In the genomic region with DNA sequence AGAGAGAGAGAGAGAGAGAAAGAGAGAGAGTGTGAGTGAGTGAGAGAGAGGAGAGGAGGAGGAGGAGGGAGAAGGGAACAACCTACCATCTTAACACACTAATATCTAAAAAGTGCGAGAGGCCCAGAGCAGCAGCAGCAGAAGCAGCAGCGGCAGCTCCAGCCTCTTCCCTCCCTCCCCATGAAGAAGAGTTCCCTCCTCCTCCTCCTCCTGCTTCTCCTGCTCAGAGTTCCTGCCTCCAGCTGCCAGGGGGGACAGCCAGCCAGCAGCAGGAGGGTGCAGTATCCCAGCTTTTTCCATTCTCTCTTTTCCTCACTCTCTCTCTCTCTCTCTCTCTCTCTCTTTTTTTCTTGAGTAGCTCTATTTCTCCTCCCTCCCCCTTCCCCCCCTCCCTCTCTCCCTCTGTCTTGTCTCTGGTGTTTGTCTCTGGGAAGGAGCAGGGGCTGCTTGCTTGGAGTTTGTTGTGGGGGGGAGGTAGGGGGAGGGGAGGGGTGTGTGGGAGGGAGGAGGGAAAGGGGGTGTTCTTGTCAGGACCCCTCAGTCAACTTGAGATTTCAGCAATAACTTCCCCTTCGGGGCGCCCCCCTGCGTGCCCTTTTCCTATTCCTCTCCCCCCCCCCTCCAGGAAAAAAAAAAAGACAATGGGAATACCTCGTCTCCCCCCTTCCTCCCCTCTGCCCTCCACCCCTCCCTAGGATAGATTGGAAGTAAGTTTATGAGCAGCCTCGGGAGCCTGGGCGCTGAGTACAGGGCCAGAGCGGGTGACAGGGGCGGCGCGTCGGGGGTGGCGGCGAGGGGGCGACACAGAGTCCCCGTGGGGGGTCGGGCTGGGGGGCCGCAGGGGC, we compare ENCODE assay signal across 8 mouse cellular contexts.
A peak's percentile ranks its signal among the peaks of the same experiment; 100 is the strongest.
DNase-seq lines count a peak whose midpoint lies in the region; ATAC-seq and TF ChIP-seq lines count a peak whose summit lies in the region.

No protein-coding gene starts in this region.

- intact Hi-C loops in heart, postnatal 14 days (cut with DNase I), result loop anchor here (5.0 kb wide), 3 partner anchors 143 to 253 kb away; no protein-coding TSS in a partner anchor

- no peaks in the 10 kb centered on the region for H3K27me3 ChIP-seq in E14TG2a.4 (ENCODE audit: insufficient read depth, low read length)
- H3K27me3 ChIP-seq in forebrain, embryonic 14.5 days (replicated peaks; ENCODE audit: control insufficient read depth, insufficient read depth, low read length), result no peaks in the 10 kb centered on the region
- no peaks in the 10 kb centered on the region for H3K27me3 ChIP-seq in lung, embryonic 14.5 days (ENCODE audit: insufficient read depth, low read length)

- peaks cover 41% of the 10 kb centered on the region for H3K4me1 ChIP-seq in E14TG2a.4 (replicated peaks; ENCODE audit: low read depth, low read length)
- H3K4me1 ChIP-seq in forebrain, embryonic 14.5 days (ENCODE audit: control insufficient read depth, insufficient read depth, low read length), result peaks cover 30% of the 10 kb centered on the region
- H3K4me1 ChIP-seq in lung, embryonic 14.5 days (ENCODE audit: insufficient read depth), result peaks cover 15% of the 10 kb centered on the region; the same call in 1 of the 2 replicates

- peak overlapping the region; percentile 62 for H3K4me2 ChIP-seq in forebrain, embryonic 14.5 days (ENCODE audit: low read length)
- peak overlapping the region; percentile 60 for H3K4me2 ChIP-seq in lung, embryonic 14.5 days

- whole genome bisulfite sequencing in forebrain, embryonic 14.5 days, result 2% methylated on average over 18 of the region's 19 CpGs
- WGBS in lung, embryonic 14.5 days, result 1% methylated on average over 17 of the region's 19 CpGs

- no peak for TF ChIP-seq CTCF in E14TG2a.4 (conservative IDR thresholded peaks at IDR 0.05; ENCODE audit: low read length)
- TF ChIP-seq CTCF in lung, embryonic 14.5 days (IDR thresholded peaks at IDR 0.05; ENCODE audit: low read depth), result no peak

- H3K27ac ChIP-seq in forebrain, embryonic 14.5 days (ENCODE audit: low read depth, low read length), result peak overlapping the region; percentile 100
- peak overlapping the region; percentile 99 for H3K27ac ChIP-seq in lung, embryonic 14.5 days (ENCODE audit: low read depth)

- peak; percentile 79 for DNase-seq in forebrain, embryonic 14.5 days (ENCODE audit: low spot score)
- DNase-seq in heart, postnatal 14 days, result peak; percentile 60 to 63
- DNase-seq in layer of hippocampus, adult 8-10 months (ENCODE audit: low spot score in 2 of 2), result peak; percentile 43 to 49
- DNase-seq in lung, embryonic 14.5 days, result peak; percentile 77
- peak; percentile 55 for DNase-seq in ovary, postnatal 10 days (ENCODE audit: low spot score)
- peak; percentile 73 for DNase-seq in thymus, postnatal 14 days

- peak overlapping the region; percentile 82 for H3K9ac ChIP-seq in forebrain, embryonic 14.5 days (ENCODE audit: low read length)
- peak overlapping the region; percentile 85 for H3K9ac ChIP-seq in lung, embryonic 14.5 days

- H3K9me3 ChIP-seq in E14TG2a.4 (ENCODE audit: low read length), result no peaks in the 10 kb centered on the region
- H3K9me3 ChIP-seq in forebrain, embryonic 14.5 days (replicated peaks; ENCODE audit: control insufficient read depth, low read length), result no peaks in the 10 kb centered on the region
- no peaks in the 10 kb centered on the region for H3K9me3 ChIP-seq in lung, embryonic 14.5 days (ENCODE audit: low read depth, low read length)

- H3K4me3 ChIP-seq in E14TG2a.4 (replicated peaks; ENCODE audit: low read length), result peak overlapping the region; percentile 88
- H3K4me3 ChIP-seq in forebrain, embryonic 14.5 days (ENCODE audit: low read depth, low read length), result peak overlapping the region; percentile 66
- H3K4me3 ChIP-seq in lung, embryonic 14.5 days (ENCODE audit: low read depth, low read length), result peak overlapping the region; percentile 72

- H3K36me3 ChIP-seq in E14TG2a.4 (ENCODE audit: insufficient read depth, low read length), result no peaks in the 10 kb centered on the region
- no peaks in the 10 kb centered on the region for H3K36me3 ChIP-seq in forebrain, embryonic 14.5 days (ENCODE audit: control insufficient read depth, insufficient read depth, low read length)
- no peaks in the 10 kb centered on the region for H3K36me3 ChIP-seq in lung, embryonic 14.5 days (ENCODE audit: insufficient read depth)

- peak; percentile 45; the same call in 1 of the 2 replicates for ATAC-seq in cerebellum, adult (ENCODE audit: insufficient number of reproducible peaks, low FRiP score, low TSS enrichment)
- ATAC-seq in forebrain, embryonic 14.5 days, result peak; percentile 57
- peak; percentile 70 for ATAC-seq in lung, embryonic 14.5 days (ENCODE audit: insufficient read depth)

Comparison
In these comparisons a context has a peak if more than half of its experiments do, and no peak if none do; other contexts are left out.
1. Peak in every context shown above with its lines: DNase-seq, ATAC-seq, H3K4me3 ChIP-seq and H3K27ac ChIP-seq.